Mouse (Mus musculus): ENCODE data around the gene Katnal1.

The Katnal1 gene

GRCm38 (mm10) chr5:148879218-148879617 is 49.9 kb downstream of the Katnal1 start:
- DNase-seq (ENCODE audit: low spot score) = no peak

GRCm38 (mm10) chr5:148873116-148873515 is 56.0 kb downstream of the Katnal1 start:
- no peak for DNase-seq (ENCODE audit: low spot score)

- DNase-seq (ENCODE audit: low spot score) = no peak
These were observed 59.5 kb downstream of the Katnal1 start for GRCm38 (mm10) chr5:148869583-148869982.

- no peak for DNase-seq (ENCODE audit: low spot score)
These were observed 61.4 kb downstream of the Katnal1 start for GRCm38 (mm10) chr5:148867766-148868165.

- no peak for DNase-seq (ENCODE audit: low spot score)
These were observed 61.9 kb downstream of the Katnal1 start for GRCm38 (mm10) chr5:148867171-148867570.

GRCm38 (mm10) chr5:148866571-148866970 is 62.5 kb downstream of the Katnal1 start:
- DNase-seq (ENCODE audit: low spot score) = no peak

- DNase-seq (ENCODE audit: low spot score) = no peak
These were observed 65.7 kb downstream of the Katnal1 start for GRCm38 (mm10) chr5:148863409-148863808.

GRCm38 (mm10) chr5:148862853-148863252 is 66.3 kb downstream of the Katnal1 start:
- no peak for DNase-seq (ENCODE audit: low spot score)

- DNase-seq (ENCODE audit: low spot score) = peak; percentile 13
These were observed 67.0 kb downstream of the Katnal1 start for GRCm38 (mm10) chr5:148862136-148862535.

- no peak for DNase-seq (ENCODE audit: low spot score)
These were observed 71.6 kb downstream of the Katnal1 start for GRCm38 (mm10) chr5:148857522-148857921.

- DNase-seq (ENCODE audit: low spot score) = no peak
These were observed 74.1 kb downstream of the Katnal1 start for GRCm38 (mm10) chr5:148855047-148855446.

GRCm38 (mm10) chr5:148854166-148854565 is 75.0 kb downstream of the Katnal1 start:
- no peak for DNase-seq (ENCODE audit: low spot score)

GRCm38 (mm10) chr5:148849516-148849915 is 79.6 kb downstream of the Katnal1 start:
- DNase-seq (ENCODE audit: low spot score) = no peak

- no peak for DNase-seq (ENCODE audit: low spot score)
These were observed 82.1 kb downstream of the Katnal1 start for GRCm38 (mm10) chr5:148847032-148847431.

- no peak for DNase-seq (ENCODE audit: low spot score)
These were observed 92.1 kb downstream of the Katnal1 start for GRCm38 (mm10) chr5:148837069-148837468.

GRCm38 (mm10) chr5:148831596-148832257 is 97.4 kb downstream of the Katnal1 start:
- peak; percentile 81 for DNase-seq (ENCODE audit: low spot score)

- no peak for DNase-seq (ENCODE audit: low spot score)
These were observed 98.0 kb downstream of the Katnal1 start for GRCm38 (mm10) chr5:148831141-148831547.

GRCm38 (mm10) chr5:148825732-148826131 is 103.4 kb downstream of the Katnal1 start:
- no peak for DNase-seq (ENCODE audit: low spot score)

- DNase-seq (ENCODE audit: low spot score) = no peak
These were observed 106.3 kb downstream of the Katnal1 start for GRCm38 (mm10) chr5:148822772-148823171.
